Mouse (Mus musculus): ENCODE measurements around the gene Tmtc2.

DNA sequence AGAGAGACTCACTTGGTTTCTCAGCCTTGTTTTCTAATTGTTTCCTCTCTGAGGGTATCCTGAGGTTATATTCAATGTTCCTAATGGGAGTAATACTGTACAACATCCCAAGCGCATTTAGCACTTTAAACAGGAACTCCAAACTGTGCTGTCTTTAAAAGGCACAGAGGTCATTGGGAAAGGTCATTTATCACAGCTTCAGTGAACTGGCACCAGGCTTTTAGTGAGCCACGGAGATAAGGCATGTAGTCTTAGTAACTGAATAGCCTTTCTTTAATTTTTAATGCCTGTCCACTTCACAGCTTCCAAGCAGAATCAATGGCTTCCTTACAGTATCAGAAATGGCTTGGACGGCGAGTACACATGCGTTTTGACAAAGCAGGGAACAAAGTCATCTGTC lies 144.0 kb downstream of the Tmtc2 start:
- TF ChIP-seq POLR2A (IDR thresholded peaks at IDR 0.05; ENCODE audit: control insufficient read depth, extremely low read depth, insufficient read depth, low read length, poor library complexity) = no peak
- TF ChIP-seq CTCF (IDR thresholded peaks at IDR 0.05; ENCODE audit: borderline replicate concordance, control insufficient read depth, extremely low read depth, insufficient read depth, low read length, poor library complexity) = no peak
